Mouse (Mus musculus): Measurements from ENCODE around the gene Nhej1.

DNA sequence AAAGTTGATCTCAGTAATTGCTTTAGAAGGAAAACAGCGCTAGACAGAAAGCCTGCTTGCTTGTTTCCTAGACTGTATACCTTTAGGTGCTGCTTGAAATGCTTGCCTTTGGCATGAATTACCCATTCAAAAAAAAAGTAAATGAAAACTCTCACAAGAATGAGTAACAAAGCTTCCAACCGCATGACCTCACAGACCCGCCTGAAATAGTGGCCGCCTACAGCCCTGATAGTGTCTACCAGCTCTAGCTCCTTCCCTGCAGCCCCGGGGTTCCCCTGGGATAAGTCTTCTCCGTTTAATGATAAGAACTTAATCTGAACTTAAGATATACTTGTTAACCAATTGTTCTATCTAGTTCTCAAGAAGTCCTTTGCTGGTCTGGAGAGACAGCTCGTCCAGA is 73.6 kb downstream of the Nhej1 start:
- TF ChIP-seq EP300 (IDR thresholded peaks at IDR 0.05) (no peak), CTCF (IDR thresholded peaks at IDR 0.05) (no peak)

Measured in lung, postnatal 0 days (tissue).